Mouse (Mus musculus) erythroblast, embryonic 14.5 days (primary cell): ENCODE measurements around the gene H2afy2.

Source experiments
- GATA1 ChIP-seq: IDR thresholded peaks from 2 replicates; pipeline ENCODE4 v1.6.1; 2012; ENCODE audit warnings: low read length, inconsistent platforms, mixed read lengths
- TAL1 ChIP-seq: IDR thresholded peaks from 3 replicates; pipeline ENCODE4 v1.6.1; 2012; ENCODE audit warnings: low read length, inconsistent platforms, mixed read lengths

DNA sequence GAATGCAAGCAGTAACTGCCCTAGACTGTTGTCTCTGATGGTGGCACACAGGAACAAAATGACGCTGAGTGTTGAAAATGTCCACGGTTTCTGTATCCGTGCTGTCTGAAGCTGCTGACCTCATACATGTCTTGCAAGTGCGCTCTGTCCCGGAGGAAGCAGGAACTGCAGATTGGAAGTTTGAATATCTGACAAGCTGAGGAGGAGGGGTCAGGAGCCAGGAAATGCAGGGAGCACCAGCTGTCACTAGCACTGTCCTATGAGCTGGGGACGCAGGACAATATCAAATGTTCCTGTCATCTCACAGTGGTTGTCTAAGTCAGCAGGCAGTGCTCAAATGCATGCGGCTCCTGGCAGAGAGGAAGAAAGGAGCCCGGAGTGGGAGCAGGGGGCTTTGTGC is 19.3 kb downstream of the H2afy2 start:
- TF ChIP-seq TAL1 (no peak), GATA1 (no peak)
